Mouse (Mus musculus) MEL (cell line): Measurements from ENCODE around the gene Cflar. TPM values are rescaled to one million over a fixed set of nuclear protein-coding genes. Genes with fewer than 3 reads are reported as not detected.

Experiments used
- DNase-seq: peaks from one replicate; pipeline ENCODE4 v3.0.0; 2011; ENCODE audit warnings: low read depth, low spot score
- H3K27ac ChIP-seq: 2 replicates; pipeline ENCODE4 v1.5.1; 2012; ENCODE audit warnings: low read depth, mild to moderate bottlenecking, control low read depth, low read length, moderate library complexity; ENCODE audit not compliant: control insufficient read depth
- H3K27me3 ChIP-seq, 2 experiments: fragments of 150-350 bp in 1 of 2; sonication (generic) in 1 of 2; 2 replicates each; pipeline ENCODE4 v1.6.1; 2012; ENCODE audit warnings: low read length in 2 of 2, mild to moderate bottlenecking in 2 of 2, improper control_type of control experiment in 1 of 2, moderate library complexity in 1 of 2; ENCODE audit not compliant: insufficient read depth in 2 of 2, control insufficient read depth in 1 of 2
- H3K36me3 ChIP-seq, 2 experiments: 2 replicates each; pipeline ENCODE4 v1.6.1; 2012 to 2014; ENCODE audit warnings: low read length in 2 of 2, improper control_type of control experiment in 1 of 2, inconsistent platforms in 1 of 2, mild to moderate bottlenecking in 1 of 2; ENCODE audit not compliant: insufficient read depth in 2 of 2, control insufficient read depth in 1 of 2
- H3K4me1 ChIP-seq, 2 experiments: fragments of 150-350 bp in 1 of 2; sonication (generic) in 1 of 2; 2 replicates each; pipeline ENCODE4 v1.6.1; 2012; ENCODE audit warnings: low read length in 2 of 2, improper control_type of control experiment in 1 of 2, mild to moderate bottlenecking in 1 of 2; ENCODE audit not compliant: insufficient read depth in 2 of 2, control insufficient read depth in 1 of 2
- H3K4me3 ChIP-seq, 2 experiments: fragments of 150-350 bp in 1 of 2; sonication (generic) in 1 of 2; 2 replicates each; pipeline ENCODE4 v1.5.1; 2012; ENCODE audit warnings: low read depth in 2 of 2, low read length in 2 of 2, mild to moderate bottlenecking in 2 of 2, moderate library complexity in 2 of 2, control low read depth in 1 of 2, improper control_type of control experiment in 1 of 2; ENCODE audit not compliant: control insufficient read depth in 1 of 2, insufficient read depth in 1 of 2
- H3K79me2 ChIP-seq: 2 replicates; pipeline ENCODE4 v1.6.1; 2012; ENCODE audit warnings: mild to moderate bottlenecking, low read length, moderate library complexity; ENCODE audit not compliant: control insufficient read depth, poor library complexity, insufficient read depth
- H3K9ac ChIP-seq: 2 replicates; pipeline ENCODE4 v1.6.1; 2012; ENCODE audit warnings: low read depth, mild to moderate bottlenecking, control low read depth, low read length, moderate library complexity; ENCODE audit not compliant: control insufficient read depth, poor library complexity, severe bottlenecking
- H3K9me3 ChIP-seq: fragments of 150-350 bp; sonication (generic); replicated peaks from 2 replicates; pipeline ENCODE4 v1.6.1; 2012; ENCODE audit warnings: mild to moderate bottlenecking, low read length, improper control_type of control experiment, moderate library complexity; ENCODE audit not compliant: insufficient read depth
- CTCF ChIP-seq, 3 experiments: IDR thresholded peaks in 2 of 3; conservative IDR thresholded peaks in 1 of 3; 2 replicates each; pipeline ENCODE4 v1.5.1; 2011 to 2012; ENCODE audit warnings: low read length in 3 of 3, low read depth in 2 of 3, mild to moderate bottlenecking in 2 of 3, improper control_type of control experiment in 1 of 3, inconsistent platforms in 1 of 3, mixed read lengths in 1 of 3, moderate library complexity in 1 of 3; ENCODE audit not compliant: control insufficient read depth in 1 of 3, insufficient read depth in 1 of 3, poor library complexity in 1 of 3, severe bottlenecking in 1 of 3
- E2F4 ChIP-seq: IDR thresholded peaks from 2 replicates; pipeline ENCODE4 v1.6.1; 2011; ENCODE audit warnings: low read depth, low read length, improper control_type of control experiment, borderline replicate concordance
- ELF1 ChIP-seq: IDR thresholded peaks from 2 replicates; pipeline ENCODE4 v1.6.1; 2014; ENCODE audit warnings: low read depth, mild to moderate bottlenecking, inconsistent platforms, low read length, improper control_type of control experiment, moderate library complexity
- ETS1 ChIP-seq: IDR thresholded peaks from 2 replicates; pipeline ENCODE4 v1.6.1; 2012; ENCODE audit warnings: low read depth, mild to moderate bottlenecking, inconsistent platforms, low read length, improper control_type of control experiment, moderate library complexity
- GABPA ChIP-seq: IDR thresholded peaks from 2 replicates; pipeline ENCODE4 v1.6.1; 2012; ENCODE audit warnings: low read depth, mild to moderate bottlenecking, inconsistent platforms, low read length, improper control_type of control experiment, moderate library complexity
- GATA1 ChIP-seq: IDR thresholded peaks from 2 replicates; pipeline ENCODE4 v1.6.1; 2011; ENCODE audit warnings: low read depth, low read length, improper control_type of control experiment
- HCFC1 ChIP-seq: IDR thresholded peaks from 2 replicates; pipeline ENCODE4 v1.6.1; 2012; ENCODE audit warnings: low read depth, mild to moderate bottlenecking, inconsistent platforms, low read length, improper control_type of control experiment, moderate library complexity
- JUND ChIP-seq: IDR thresholded peaks from 2 replicates; pipeline ENCODE4 v1.6.1; 2011; ENCODE audit warnings: low read depth, mild to moderate bottlenecking, improper control_type of control experiment, low read length
- KAT2A ChIP-seq: conservative IDR thresholded peaks from 2 replicates; pipeline ENCODE4 v1.6.1; 2012; ENCODE audit warnings: low read depth, low read length, improper control_type of control experiment, inconsistent platforms
- MAFK ChIP-seq: IDR thresholded peaks from 2 replicates; pipeline ENCODE4 v1.6.1; 2011; ENCODE audit warnings: low read depth, mild to moderate bottlenecking, low read length, improper control_type of control experiment, borderline replicate concordance
- MAZ ChIP-seq: IDR thresholded peaks from 2 replicates; pipeline ENCODE4 v1.6.1; 2012; ENCODE audit warnings: low read depth, mild to moderate bottlenecking, inconsistent platforms, low read length, improper control_type of control experiment
- MXI1 ChIP-seq: IDR thresholded peaks from 2 replicates; pipeline ENCODE4 v1.6.1; 2011; ENCODE audit warnings: mild to moderate bottlenecking, low read depth, low read length, improper control_type of control experiment
- MYB ChIP-seq: IDR thresholded peaks from 2 replicates; pipeline ENCODE4 v1.6.1; 2011; ENCODE audit warnings: mild to moderate bottlenecking, low read depth, low read length, improper control_type of control experiment
- MYC ChIP-seq: IDR thresholded peaks from 2 replicates; pipeline ENCODE4 v1.6.1; 2011; ENCODE audit warnings: low read depth, mild to moderate bottlenecking, low read length, improper control_type of control experiment, moderate library complexity
- NELFE ChIP-seq: IDR thresholded peaks from 2 replicates; pipeline ENCODE4 v1.6.1; 2011; ENCODE audit warnings: low read depth, low read length, improper control_type of control experiment
- NRF1 ChIP-seq: IDR thresholded peaks from 2 replicates; pipeline ENCODE4 v1.6.1; 2014; ENCODE audit warnings: low read depth, mild to moderate bottlenecking, inconsistent platforms, low read length, improper control_type of control experiment, moderate library complexity; ENCODE audit not compliant: poor library complexity, insufficient read depth, severe bottlenecking
- POLR2A ChIP-seq, 2 experiments: IDR thresholded peaks; 2 replicates each; pipeline ENCODE4 v1.6.1; 2011 to 2012; ENCODE audit warnings: low read length in 2 of 2, mild to moderate bottlenecking in 2 of 2, control low read depth in 1 of 2, improper control_type of control experiment in 1 of 2, low read depth in 1 of 2, moderate library complexity in 1 of 2; ENCODE audit not compliant: control insufficient read depth in 1 of 2, insufficient read depth in 1 of 2, poor library complexity in 1 of 2
- POLR2AphosphoS2 ChIP-seq: IDR thresholded peaks from 2 replicates; pipeline ENCODE4 v1.6.1; 2011; ENCODE audit warnings: low read length, improper control_type of control experiment
- RCOR1 ChIP-seq: IDR thresholded peaks from 2 replicates; pipeline ENCODE4 v1.6.1; 2012; ENCODE audit warnings: low read depth, mild to moderate bottlenecking, inconsistent platforms, low read length, improper control_type of control experiment
- SIN3A ChIP-seq: IDR thresholded peaks from 2 replicates; pipeline ENCODE4 v1.6.1; 2012; ENCODE audit warnings: low read length, improper control_type of control experiment, inconsistent platforms
- SMC3 ChIP-seq: IDR thresholded peaks from 2 replicates; pipeline ENCODE4 v1.6.1; 2011; ENCODE audit warnings: low read depth, low read length, improper control_type of control experiment
- TBP ChIP-seq: IDR thresholded peaks from 2 replicates; pipeline ENCODE4 v1.8.0; 2011; ENCODE audit warnings: low read depth, low read length, improper control_type of control experiment
- TCF12 ChIP-seq: IDR thresholded peaks from 2 replicates; pipeline ENCODE4 v1.6.1; 2014; ENCODE audit warnings: low read depth, mild to moderate bottlenecking, inconsistent platforms, low read length, improper control_type of control experiment, moderate library complexity
- UBTF ChIP-seq: IDR thresholded peaks from 2 replicates; pipeline ENCODE4 v1.6.1; 2012; ENCODE audit warnings: low read depth, mild to moderate bottlenecking, inconsistent platforms, low read length, improper control_type of control experiment, moderate library complexity, borderline replicate concordance; ENCODE audit not compliant: insufficient read depth
- USF1 ChIP-seq: IDR thresholded peaks from 2 replicates; pipeline ENCODE4 v1.6.1; 2014; ENCODE audit warnings: low read depth, mild to moderate bottlenecking, inconsistent platforms, low read length, improper control_type of control experiment, moderate library complexity
- USF2 ChIP-seq, 2 experiments: IDR thresholded peaks; 2 replicates each; pipeline ENCODE4 v1.6.1; 2011 to 2012; ENCODE audit warnings: improper control_type of control experiment in 2 of 2, low read length in 2 of 2, borderline replicate concordance in 1 of 2, inconsistent platforms in 1 of 2, low read depth in 1 of 2, mild to moderate bottlenecking in 1 of 2; ENCODE audit not compliant: insufficient read depth in 1 of 2
- ZC3H11A ChIP-seq: IDR thresholded peaks from 2 replicates; pipeline ENCODE4 v1.6.1; 2012; ENCODE audit warnings: low read depth, mild to moderate bottlenecking, inconsistent platforms, low read length, improper control_type of control experiment
- ZKSCAN1 ChIP-seq: IDR thresholded peaks from 2 replicates; pipeline ENCODE4 v1.6.1; 2012; ENCODE audit warnings: low read depth, mild to moderate bottlenecking, inconsistent platforms, low read length, improper control_type of control experiment, moderate library complexity
- ZMIZ1 ChIP-seq: IDR thresholded peaks from 2 replicates; pipeline ENCODE4 v1.6.1; 2012; ENCODE audit warnings: low read depth, mild to moderate bottlenecking, inconsistent platforms, low read length, improper control_type of control experiment, moderate library complexity
- ZNF384 ChIP-seq: IDR thresholded peaks from 2 replicates; pipeline ENCODE4 v1.6.1; 2012; ENCODE audit warnings: low read depth, mild to moderate bottlenecking, inconsistent platforms, low read length, improper control_type of control experiment
- polyA plus RNA-seq, 2 experiments: library from polyadenylated mRNA; stranded (reverse) in 1 of 2; unstranded in 1 of 2; fragments of >175 nt in 1 of 2; fragments of >200 nt in 1 of 2; gene quantifications; 2 replicates each; pipeline versions ENCODE4 v1.2.1 to v1.2.4; 2012; ENCODE audit warnings: low replicate concordance in 2 of 2, low read depth in 1 of 2; ENCODE audit not compliant: insufficient read length in 2 of 2, insufficient read depth in 1 of 2, missing spikeins in 1 of 2
- total RNA-seq: library from RNA; depleted of rRNA; stranded (reverse); fragments of 300-350 nt; gene quantifications from 2 replicates; pipeline ENCODE4 v1.2.3, GENCODE M21; 2012

Cflar gene
- total and polyA plus RNA-seq, 3 experiments: 13.1 to 13.2 TPM; not detected in 1

DNA sequence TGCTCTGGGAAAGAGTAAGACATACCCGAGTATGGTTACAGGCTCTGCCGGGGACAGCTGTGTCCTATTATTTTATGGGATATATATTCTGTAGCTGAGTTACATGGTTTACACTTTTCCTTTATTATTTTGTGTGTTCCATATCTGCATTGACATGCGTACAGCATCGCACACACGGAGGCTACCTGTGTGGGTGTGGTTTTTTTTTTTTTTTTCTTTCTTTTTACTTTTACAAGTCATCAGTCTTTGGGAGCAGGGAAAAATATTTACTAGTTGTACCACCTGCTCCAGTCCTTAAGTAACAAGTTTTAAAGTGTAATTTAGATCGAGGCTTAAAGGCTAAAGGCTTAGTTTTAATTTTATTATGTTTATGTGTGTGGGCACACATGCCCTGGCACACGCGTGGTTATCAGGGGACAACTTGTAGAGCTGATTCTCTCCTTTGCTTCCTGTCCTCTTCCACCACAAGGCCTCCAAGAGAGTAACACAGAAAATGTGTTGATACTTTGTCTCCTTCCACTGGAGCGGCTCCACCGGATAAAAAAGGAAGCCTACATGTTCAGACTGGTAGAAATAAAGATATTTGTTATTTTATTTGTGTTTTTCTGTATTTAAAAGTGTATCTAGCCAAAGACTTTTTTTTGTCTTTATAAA is 470 bp upstream of the Cflar start (continued):
- TF ChIP-seq MYB (no peak), ZNF384 (peak; percentile 88), ZKSCAN1 (no peak), MAFK (0 out of 2 replicates have a peak, but pooled peaks have one; percentile 11), ZMIZ1 (no peak), ETS1 (0 out of 2 replicates have a peak, but pooled peaks have one; percentile 1), CTCF (IDR thresholded peaks at IDR 0.05 in 2 of 3, conservative IDR thresholded peaks at IDR 0.05 in 1 of 3; ENCODE audit: control insufficient read depth in 1 of 3, insufficient read depth in 1 of 3, low read depth in 2 of 3, low read length in 3 of 3, poor library complexity in 1 of 3, severe bottlenecking in 1 of 3) (no peak), MXI1 (peak; percentile 79), JUND (no peak), ZC3H11A (no peak), HCFC1 (no peak), RCOR1 (no peak)

DNA sequence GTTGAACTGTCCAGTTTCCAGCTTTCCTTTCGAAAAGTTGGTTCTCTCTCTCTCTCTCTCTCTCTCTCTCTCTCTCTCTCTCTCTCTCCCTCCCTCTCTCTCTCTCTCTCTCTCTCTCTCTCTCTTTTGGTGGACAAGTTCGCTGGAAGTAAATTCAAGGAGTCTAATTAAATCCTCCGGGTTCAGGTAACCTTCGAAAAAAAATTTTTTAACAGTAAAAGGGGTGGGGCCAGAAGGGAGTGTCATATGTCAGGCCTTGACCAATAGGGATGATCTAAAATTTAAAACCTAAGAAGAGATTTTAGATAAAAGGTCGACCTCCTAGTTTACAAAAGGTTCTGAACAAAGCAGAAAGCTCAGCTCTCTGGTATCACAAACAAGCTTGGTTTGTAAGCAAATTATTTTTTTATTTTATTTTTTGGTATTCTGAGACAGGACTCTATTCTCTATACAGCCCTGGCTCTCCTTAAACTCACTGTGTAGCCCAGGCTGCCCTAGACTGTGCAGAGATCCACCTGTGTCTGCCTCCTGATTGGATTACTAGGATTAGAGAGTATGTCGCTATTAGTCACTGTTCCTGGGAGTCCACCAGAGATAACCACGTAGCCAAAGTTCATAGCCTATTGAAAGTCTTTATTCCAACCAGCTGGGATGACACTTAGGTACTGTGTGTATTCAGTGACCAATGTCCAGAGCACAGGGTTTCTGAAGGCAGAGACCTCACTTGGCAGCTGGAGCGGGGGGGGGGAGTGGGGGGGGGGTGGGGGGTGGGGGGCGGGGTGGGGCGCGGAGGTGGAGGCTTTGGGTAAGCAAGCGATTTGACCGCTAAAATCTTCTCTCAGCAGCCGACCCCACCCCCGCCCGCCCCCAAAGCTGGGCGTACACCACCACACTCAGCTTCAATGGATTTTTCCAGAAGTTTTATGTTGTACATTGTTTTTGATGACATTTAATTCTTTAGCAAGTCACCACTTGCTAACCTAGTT is 1.1 kb downstream of the Cflar start:
- peak; percentile 92 for DNase-seq
- H3K9me3 ChIP-seq: no peaks in the 10 kb centered on the region
- peak overlapping the region; percentile 94 for H3K27ac ChIP-seq
- H3K79me2 ChIP-seq: peaks cover 27% of the 10 kb centered on the region
- H3K9ac ChIP-seq: peak overlapping the region; percentile 69
- H3K4me1 ChIP-seq: peaks cover 18 to 22% of the 10 kb centered on the region in 2 experiments
- H3K36me3 ChIP-seq: peaks cover 0 to 34% of the 10 kb centered on the region in 2 experiments; a peak in 3 of 4 replicates
- no peaks in the 10 kb centered on the region for H3K27me3 ChIP-seq
- H3K4me3 ChIP-seq: peak overlapping the region; percentile 76 to 97
- TF ChIP-seq POLR2AphosphoS2 (peak; percentile 61; the same call in 1 of the 2 replicates), ZKSCAN1 (no peak), MAZ (no peak), GATA1 (peak; percentile 85), TCF12 (no peak; the same call in 1 of the 2 replicates), MYC (0 out of 2 replicates have a peak, but pooled peaks have one; percentile 15), TBP (peak; percentile 77), MYB (no peak), ZMIZ1 (no peak), SMC3 (no peak), ELF1 (no peak), ETS1 (peak; percentile 68; the same call in 1 of the 2 replicates), NELFE (peak; percentile 55; the same call in 1 of the 2 replicates), GABPA (no peak), USF1 (peak; percentile 92), E2F4 (no peak), SIN3A (no peak; the same call in 1 of the 2 replicates), KAT2A (no peak), POLR2A (IDR thresholded peaks at IDR 0.05; ENCODE audit: control insufficient read depth in 1 of 2, insufficient read depth in 1 of 2, low read depth in 1 of 2, low read length in 2 of 2, poor library complexity in 1 of 2) (peak in 1 of 2 experiments; percentile 64; a peak in 2 of 4 replicates), MXI1 (no peak), UBTF (no peak), NRF1 (no peak), ZNF384 (peak; percentile 89), MAFK (no peak), USF2 (IDR thresholded peaks at IDR 0.05; ENCODE audit: borderline replicate concordance in 1 of 2, insufficient read depth in 1 of 2, low read depth in 1 of 2, low read length in 2 of 2) (peak; percentile 6 to 65; a peak in 2 of 4 replicates)
